Mouse (Mus musculus): Measurements from ENCODE around the gene Ptger2. TPM values are rescaled to one million over a fixed set of nuclear protein-coding genes. Genes with fewer than 3 reads are reported as not detected.
"Not testable (repeated sequence)": the region's sequence is repeated elsewhere in the genome, so short reads cannot be mapped to it uniquely, and the experiment has no call there.

Ptger2 gene
- 0.63 TPM in 1 of 2 replicates, not detected in the other for polyA plus RNA-seq (2012; ENCODE audit: insufficient read depth, insufficient read length, missing spikeins)

DNA sequence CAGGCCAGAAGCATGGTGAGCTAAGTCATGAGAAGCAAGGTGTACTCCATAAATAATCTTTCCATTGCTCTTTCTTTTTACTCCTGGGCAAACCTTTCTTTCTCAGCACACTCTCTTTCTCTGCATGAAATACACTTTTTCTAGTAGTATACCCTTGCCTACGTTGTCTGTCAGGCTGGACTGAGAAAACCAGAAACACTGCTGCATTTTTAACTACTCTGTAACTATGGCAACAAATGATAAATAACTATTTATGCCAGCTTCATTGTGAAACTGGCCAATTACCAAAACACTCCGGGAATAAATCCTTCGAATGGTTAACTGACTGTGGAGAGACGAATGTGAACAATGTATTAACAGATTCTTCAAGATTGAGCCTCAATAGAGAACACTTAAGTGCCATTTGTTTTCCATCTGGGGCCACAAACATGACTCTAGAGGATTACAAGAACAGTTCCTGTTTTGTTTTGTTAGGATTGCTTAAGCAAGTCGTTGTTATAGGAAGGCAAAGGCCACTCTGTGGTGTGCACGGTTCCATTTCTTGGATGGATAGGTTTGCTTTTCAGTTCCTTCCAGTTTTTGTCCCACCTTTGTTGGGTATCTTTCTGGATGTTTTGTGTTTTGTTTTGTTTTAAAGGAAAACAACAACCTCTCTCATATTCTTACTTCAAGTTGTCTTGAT lies at the start of gene Ptger2:
Gene Ptger2 (plus strand): TSS at position 522 of the 682 bp plus-strand sequence.
- peak within 1 kb of the TSS; percentile 59 for H3K4me3 ChIP-seq (ENCODE audit: insufficient read depth, low read depth, low read length)
- H3K4me1 ChIP-seq (ENCODE audit: control insufficient read depth, insufficient read depth, insufficient read length, low read length), result not testable (repeated sequence)
- peak within 1 kb of the TSS; percentile 44 for H3K27ac ChIP-seq (replicated peaks; ENCODE audit: low read depth, low read length)

DNA sequence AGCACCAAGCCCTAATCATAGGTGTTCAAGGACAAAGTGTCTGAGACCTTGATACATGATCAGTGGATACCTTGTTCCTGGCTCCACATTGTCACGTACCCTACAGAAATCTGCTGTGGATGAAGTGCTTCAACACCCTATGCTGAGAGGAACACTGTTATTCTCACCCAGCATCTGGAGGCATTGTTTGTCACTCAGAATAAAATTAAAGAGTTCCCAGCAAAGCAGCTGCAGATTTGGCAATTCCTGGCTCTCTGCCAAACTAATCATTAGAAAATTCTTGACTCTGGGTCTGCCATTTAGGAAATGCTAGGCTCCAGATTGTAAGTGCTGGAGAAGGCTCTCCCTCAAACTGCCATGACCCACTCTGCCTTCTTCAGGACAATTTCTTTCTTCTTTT lies 27.2 kb upstream of the Ptger2 start:
- no peaks in the 10 kb centered on the region for H3K4me1 ChIP-seq (ENCODE audit: control insufficient read depth, insufficient read depth, insufficient read length, low read length)
- no peak overlapping the region for H3K4me3 ChIP-seq (ENCODE audit: insufficient read depth, low read depth, low read length)
- no peak overlapping the region for H3K27ac ChIP-seq (replicated peaks; ENCODE audit: low read depth, low read length)

DNA sequence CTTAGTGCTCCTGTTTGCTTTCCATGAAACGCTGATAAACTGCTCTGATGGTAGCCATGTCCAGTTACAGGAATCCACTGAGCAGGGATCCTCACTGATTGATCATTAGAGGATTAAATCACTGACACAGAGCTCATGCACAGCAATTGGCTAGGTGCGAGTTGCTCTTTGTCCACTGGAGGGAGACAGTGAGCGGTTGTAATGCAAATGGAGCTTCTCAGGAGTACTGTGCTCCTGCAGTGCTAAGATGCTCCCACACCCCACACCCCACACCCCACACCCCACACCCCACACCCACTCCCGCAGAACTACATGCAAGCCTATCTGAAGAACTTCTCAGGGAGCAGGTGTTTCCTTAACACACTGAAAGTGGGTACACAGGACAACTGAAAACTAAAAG lies 10.7 kb upstream of the Ptger2 start:
- H3K4me1 ChIP-seq (ENCODE audit: control insufficient read depth, insufficient read depth, insufficient read length, low read length); H3K27ac ChIP-seq (replicated peaks; ENCODE audit: low read depth, low read length); H3K4me3 ChIP-seq (ENCODE audit: insufficient read depth, low read depth, low read length): not testable (repeated sequence)

DNA sequence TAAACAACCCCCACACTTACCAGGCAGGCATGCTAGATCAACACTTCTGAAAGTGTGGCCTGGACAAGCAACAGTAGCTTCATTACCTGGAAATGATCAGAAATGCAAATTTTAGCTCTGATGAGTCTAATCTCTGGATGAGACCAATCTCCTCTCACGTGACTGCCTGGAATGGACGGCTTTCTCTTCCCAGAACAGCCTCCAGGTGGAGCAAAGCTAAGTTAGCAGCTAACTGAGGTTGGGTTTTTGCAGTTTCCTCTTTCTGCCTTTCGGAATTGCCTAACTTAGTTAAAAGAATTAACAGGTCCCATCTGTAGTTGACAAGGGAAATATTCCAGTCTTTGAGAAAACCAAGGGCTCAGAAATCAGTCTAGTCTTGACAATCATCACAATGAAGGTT lies 8.1 kb upstream of the Ptger2 start:
- no peaks in the 10 kb centered on the region for H3K4me1 ChIP-seq (ENCODE audit: control insufficient read depth, insufficient read depth, insufficient read length, low read length)
- H3K4me3 ChIP-seq (ENCODE audit: insufficient read depth, low read depth, low read length), result no peak overlapping the region
- H3K27ac ChIP-seq (replicated peaks; ENCODE audit: low read depth, low read length), result no peak overlapping the region

DNA sequence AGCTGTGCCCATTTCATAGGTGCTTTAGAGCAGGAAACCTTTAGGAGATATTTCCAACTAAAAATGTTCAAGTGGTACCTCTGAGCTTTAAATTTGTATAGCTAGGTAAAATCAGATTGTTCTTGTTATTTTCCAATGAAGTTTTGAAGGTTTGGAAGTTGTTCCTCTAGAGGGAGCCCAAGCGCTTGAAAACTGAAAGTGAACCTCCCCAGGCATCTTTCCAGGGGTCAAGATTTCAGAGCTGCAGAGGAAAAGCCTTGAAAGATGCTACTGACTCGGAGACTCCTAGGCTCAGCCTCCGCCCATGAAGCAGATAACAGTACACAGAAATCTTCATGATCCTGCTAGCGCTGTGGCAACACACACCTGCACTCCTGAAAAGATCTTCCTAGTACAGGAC lies 6.5 kb upstream of the Ptger2 start:
- no peak overlapping the region for H3K27ac ChIP-seq (replicated peaks; ENCODE audit: low read depth, low read length)
- H3K4me3 ChIP-seq (ENCODE audit: insufficient read depth, low read depth, low read length), result no peak overlapping the region
- H3K4me1 ChIP-seq (ENCODE audit: control insufficient read depth, insufficient read depth, insufficient read length, low read length), result no peaks in the 10 kb centered on the region

DNA sequence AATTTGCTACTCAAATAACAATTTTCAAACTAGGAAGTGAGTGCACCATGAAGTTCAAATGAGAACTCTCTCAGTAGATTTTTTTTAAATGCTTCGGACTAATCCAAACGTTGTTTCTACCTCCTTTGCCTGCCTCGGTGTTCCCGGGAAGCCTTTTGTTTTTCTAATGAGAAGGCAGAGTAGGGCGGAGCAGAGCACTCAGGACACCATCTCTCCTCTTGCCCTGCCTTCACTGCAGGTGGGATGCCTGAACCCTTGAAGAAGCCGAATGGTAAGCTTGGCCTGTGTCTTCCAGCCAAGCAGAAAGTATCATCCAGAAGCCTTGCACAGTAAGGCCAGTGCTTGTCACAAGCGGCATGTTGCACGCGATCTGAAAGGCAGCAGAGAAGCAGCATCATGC lies 3.9 kb upstream of the Ptger2 start:
- H3K4me3 ChIP-seq (ENCODE audit: insufficient read depth, low read depth, low read length), result no peak overlapping the region
- H3K27ac ChIP-seq (replicated peaks; ENCODE audit: low read depth, low read length), result no peak overlapping the region
- H3K4me1 ChIP-seq (ENCODE audit: control insufficient read depth, insufficient read depth, insufficient read length, low read length), result peaks cover 5% of the 10 kb centered on the region; the same call in 1 of the 2 replicates

DNA sequence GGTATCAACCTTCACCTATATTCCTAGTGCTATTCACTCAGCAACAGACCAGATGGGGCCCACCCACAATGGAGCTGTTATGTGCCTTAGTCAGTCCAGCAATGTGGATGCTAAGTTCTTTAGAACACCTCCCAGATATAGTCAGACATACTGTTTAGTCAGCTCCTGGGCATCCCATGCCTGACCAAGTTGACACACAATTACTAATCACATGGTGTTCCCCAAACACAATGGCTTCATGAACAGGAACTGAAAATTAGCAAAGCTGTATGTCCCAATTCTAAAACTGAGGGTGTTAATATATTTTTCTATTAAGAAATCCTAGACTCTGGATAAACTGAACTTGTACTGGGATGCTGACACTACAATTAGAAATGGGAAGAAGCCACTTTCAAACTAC lies 1.7 kb upstream of the Ptger2 start:
- H3K4me3 ChIP-seq (ENCODE audit: insufficient read depth, low read depth, low read length), result no peak overlapping the region
- peaks cover 5% of the 10 kb centered on the region; the same call in 1 of the 2 replicates for H3K4me1 ChIP-seq (ENCODE audit: control insufficient read depth, insufficient read depth, insufficient read length, low read length)
- H3K27ac ChIP-seq (replicated peaks; ENCODE audit: low read depth, low read length), result no peak overlapping the region

DNA sequence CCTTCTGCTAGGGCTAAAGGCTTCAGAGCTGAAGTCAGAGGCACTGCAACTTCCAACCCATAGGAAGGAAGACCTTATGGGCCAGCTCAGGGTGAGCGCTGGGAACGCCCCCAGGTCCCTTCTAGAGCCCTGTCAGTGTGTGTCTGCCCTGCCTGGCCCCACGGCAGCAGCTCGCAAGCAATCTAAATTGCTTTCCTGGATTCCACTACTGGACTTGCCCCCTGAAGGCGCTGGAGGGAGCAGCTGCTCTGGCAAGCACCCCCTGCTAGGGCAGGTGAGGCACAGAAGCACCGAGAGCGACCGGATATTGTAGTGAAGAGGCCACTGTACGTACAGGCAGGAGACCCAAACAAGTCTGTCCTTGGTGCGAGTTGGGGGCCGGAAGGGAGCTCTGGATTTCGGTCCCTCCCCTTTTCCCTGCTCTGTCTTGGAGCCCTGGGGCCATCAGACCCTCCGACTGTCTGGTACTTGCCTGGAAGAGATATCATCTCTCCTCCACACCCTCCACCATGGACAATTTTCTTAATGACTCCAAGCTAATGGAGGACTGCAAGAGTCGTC lies 541 bp downstream of the Ptger2 start:
- H3K27ac ChIP-seq (replicated peaks; ENCODE audit: low read depth, low read length), result peak overlapping the region; percentile 44
- H3K4me1 ChIP-seq (ENCODE audit: control insufficient read depth, insufficient read depth, insufficient read length, low read length), result peaks cover 5% of the 10 kb centered on the region; the same call in 1 of the 2 replicates
- H3K4me3 ChIP-seq (ENCODE audit: insufficient read depth, low read depth, low read length), result peak overlapping the region; percentile 59

DNA sequence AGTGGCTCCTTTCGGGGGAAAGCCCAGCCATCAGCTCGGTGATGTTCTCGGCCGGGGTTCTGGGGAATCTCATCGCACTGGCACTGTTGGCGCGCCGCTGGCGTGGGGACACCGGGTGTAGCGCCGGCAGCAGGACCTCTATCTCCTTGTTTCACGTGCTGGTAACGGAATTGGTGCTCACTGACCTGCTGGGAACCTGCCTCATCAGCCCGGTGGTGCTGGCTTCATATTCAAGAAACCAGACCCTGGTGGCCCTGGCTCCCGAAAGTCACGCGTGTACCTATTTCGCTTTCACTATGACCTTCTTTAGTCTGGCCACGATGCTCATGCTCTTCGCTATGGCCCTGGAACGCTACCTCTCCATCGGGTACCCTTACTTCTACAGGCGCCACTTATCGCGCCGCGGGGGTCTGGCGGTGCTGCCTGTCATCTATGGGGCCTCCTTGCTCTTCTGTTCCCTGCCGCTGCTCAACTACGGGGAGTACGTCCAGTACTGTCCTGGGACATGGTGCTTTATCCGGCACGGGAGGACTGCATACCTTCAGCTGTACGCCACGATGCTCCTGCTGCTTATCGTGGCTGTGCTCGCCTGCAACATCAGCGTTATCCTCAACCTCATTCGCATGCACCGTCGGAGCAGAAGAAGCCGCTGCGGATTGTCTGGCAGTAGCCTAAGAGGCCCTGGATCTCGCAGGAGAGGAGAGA lies 1.2 kb downstream of the Ptger2 start:
- peak overlapping the region; percentile 59 for H3K4me3 ChIP-seq (ENCODE audit: insufficient read depth, low read depth, low read length)
- H3K27ac ChIP-seq (replicated peaks; ENCODE audit: low read depth, low read length), result peak overlapping the region; percentile 44
- H3K4me1 ChIP-seq (ENCODE audit: control insufficient read depth, insufficient read depth, insufficient read length, low read length), result peaks cover 5% of the 10 kb centered on the region; the same call in 1 of the 2 replicates

DNA sequence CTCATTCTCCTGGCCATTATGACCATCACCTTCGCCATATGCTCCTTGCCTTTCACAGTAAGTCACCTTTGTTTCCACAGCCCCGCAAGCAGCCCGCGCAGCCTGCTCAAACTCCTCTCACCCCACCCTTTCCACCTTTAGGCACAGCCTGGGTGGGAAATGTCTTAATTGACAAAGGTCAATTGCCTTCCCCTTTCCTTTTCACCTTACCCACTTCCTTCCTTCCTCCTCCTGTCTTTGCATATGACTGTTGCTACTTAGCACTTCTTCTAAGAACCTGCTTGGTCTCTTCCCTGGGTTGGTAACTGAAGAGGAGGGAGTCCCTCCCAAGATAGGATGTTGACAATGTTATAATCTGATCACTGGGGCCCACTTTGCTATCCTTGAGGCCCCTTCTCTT lies 1.8 kb downstream of the Ptger2 start:
- peak overlapping the region; percentile 44; the same call in 1 of the 2 replicates for H3K27ac ChIP-seq (replicated peaks; ENCODE audit: low read depth, low read length)
- peak overlapping the region; percentile 59 for H3K4me3 ChIP-seq (ENCODE audit: insufficient read depth, low read depth, low read length)
- H3K4me1 ChIP-seq (ENCODE audit: control insufficient read depth, insufficient read depth, insufficient read length, low read length), result peaks cover 5% of the 10 kb centered on the region; the same call in 1 of the 2 replicates

DNA sequence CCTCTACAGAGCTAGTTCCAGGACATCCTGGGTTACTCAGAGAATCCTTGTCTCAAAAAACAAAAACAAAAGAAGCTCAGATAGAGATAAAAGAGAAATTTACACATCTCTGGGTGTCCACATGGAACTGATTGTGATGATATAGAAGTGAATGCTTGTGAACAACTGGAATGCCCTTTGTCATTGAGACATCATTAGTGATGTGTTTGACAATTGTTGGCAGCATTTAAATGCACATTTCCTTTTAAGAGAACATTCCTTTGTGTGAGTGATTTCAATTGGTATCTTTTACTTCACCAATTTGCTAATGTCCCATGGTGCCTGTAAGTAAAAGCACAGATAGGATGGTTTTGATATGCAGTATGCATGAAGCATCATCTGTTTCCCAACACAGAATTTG lies 6.3 kb downstream of the Ptger2 start:
- Histone ChIP-seq H3K27ac (replicated peaks; ENCODE audit: low read depth, low read length) (no peak overlapping the region), H3K4me1 (ENCODE audit: control insufficient read depth, insufficient read depth, insufficient read length, low read length) (no peaks in the 10 kb centered on the region), H3K4me3 (ENCODE audit: insufficient read depth, low read depth, low read length) (no peak overlapping the region)

DNA sequence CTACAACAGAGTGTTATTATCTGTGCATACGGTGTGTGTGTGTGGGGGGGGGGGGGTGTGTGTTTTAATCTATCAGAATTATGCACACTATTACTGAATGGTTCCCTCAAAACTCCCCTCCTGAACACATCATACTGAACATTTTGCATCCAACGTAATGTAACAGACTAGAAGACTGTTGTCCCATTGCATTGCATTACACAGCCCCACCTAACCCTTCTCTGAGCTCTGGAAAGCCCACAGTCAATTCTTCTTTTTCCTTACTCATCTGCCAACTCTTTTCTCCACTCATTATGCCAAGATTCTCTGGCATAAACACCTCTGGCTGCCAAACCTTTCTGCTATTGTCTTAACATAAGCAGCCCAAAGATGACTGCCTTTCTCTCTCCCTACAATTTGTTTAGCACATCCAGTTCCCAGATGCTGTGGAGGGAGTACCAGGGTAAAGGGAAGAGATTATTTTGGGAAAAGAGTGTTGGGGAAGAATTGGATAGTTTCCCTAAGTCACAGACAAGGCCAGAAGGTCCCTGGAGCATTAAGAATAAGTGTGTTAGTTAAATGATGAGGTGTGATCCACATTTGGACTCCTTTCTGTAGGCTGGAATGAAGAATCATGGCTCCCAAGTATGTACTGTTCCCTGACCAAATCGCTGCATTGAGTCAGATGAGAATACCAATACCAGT lies 12.2 kb downstream of the Ptger2 start:
- H3K4me3 ChIP-seq (ENCODE audit: insufficient read depth, low read depth, low read length), result no peak overlapping the region
- no peaks in the 10 kb centered on the region for H3K4me1 ChIP-seq (ENCODE audit: control insufficient read depth, insufficient read depth, insufficient read length, low read length)
- H3K27ac ChIP-seq (replicated peaks; ENCODE audit: low read depth, low read length), result no peak overlapping the region

DNA sequence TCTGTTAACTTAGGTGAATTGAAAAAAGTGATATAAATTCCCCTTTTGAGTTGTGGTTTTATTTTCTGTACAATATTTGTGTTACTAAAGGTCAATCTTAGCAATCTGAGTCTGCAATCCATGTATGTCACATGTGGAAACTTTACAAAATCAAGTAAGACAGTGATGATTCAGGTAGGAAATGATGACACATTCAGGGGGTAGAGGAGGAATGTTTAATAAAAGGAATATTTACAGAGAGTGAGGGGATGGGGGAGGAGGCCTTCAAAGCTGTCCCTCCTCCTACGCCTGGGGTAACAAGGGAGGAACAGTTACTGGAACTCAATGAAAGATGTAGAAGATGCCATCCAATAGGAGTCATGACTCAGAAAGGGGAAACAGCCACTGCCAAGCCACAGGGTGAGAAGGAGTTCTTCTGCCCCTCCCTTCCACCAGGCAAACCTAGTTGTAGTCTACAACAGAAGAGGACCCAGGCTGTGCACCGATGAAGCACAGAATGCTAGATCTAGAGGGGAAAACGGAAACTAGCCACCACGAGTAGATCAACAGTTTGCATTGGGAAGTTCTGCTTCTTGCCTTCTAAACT lies 17.8 kb downstream of the Ptger2 start:
- H3K27ac ChIP-seq (replicated peaks; ENCODE audit: low read depth, low read length), result no peak overlapping the region
- no peak overlapping the region for H3K4me3 ChIP-seq (ENCODE audit: insufficient read depth, low read depth, low read length)
- H3K4me1 ChIP-seq (ENCODE audit: control insufficient read depth, insufficient read depth, insufficient read length, low read length), result no peaks in the 10 kb centered on the region

DNA sequence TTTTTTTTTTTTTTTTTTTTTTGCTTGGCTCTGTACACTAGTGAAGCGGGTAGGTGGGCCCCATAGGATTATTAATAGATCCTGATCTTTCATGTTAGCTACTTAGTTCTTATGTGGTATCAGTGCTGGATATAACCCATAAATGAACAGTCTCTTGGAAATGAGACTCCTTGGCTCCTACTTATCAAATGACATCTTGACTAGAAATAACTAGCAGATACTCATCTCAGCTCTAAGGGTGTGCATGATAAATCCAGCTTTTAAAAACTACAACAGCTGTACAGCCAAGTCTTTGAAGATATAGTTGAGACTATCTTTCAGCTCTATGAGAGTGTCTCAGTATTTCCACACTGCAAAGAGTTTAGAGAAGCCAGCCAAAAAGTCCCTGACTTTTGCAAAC lies 21.2 kb downstream of the Ptger2 start:
- no peak overlapping the region for H3K27ac ChIP-seq (replicated peaks; ENCODE audit: low read depth, low read length)
- H3K4me1 ChIP-seq (ENCODE audit: control insufficient read depth, insufficient read depth, insufficient read length, low read length), result no peaks in the 10 kb centered on the region
- H3K4me3 ChIP-seq (ENCODE audit: insufficient read depth, low read depth, low read length), result no peak overlapping the region

DNA sequence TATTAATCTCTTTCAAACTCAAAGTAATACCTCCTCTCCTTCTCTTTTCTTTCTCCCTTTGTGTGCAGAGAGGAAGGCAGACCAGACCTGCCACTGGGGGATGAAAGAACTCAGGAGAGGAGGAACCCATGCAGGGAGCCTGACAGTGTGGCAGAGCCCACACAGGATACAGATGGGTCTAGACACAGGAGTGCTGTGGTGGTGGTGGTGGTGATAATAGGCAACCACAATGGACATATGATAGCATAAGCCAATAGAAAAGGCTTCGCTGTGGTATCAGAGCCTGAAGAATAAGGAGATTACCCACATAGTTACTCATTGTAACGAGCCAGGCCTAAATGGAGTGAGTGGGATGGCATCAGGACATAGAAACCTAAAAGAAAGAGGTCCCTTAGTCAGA lies 23.3 kb downstream of the Ptger2 start:
- H3K4me3 ChIP-seq (ENCODE audit: insufficient read depth, low read depth, low read length), result no peak overlapping the region
- no peaks in the 10 kb centered on the region for H3K4me1 ChIP-seq (ENCODE audit: control insufficient read depth, insufficient read depth, insufficient read length, low read length)
- no peak overlapping the region for H3K27ac ChIP-seq (replicated peaks; ENCODE audit: low read depth, low read length)
